Mouse (Mus musculus) limb, embryonic 15.5 days (tissue): ENCODE data around the gene Slc12a1. TPM values are rescaled to one million over a fixed set of nuclear protein-coding genes. Genes with fewer than 3 reads are reported as not detected.
A peak's percentile ranks its signal among the peaks of the same experiment; 100 is the strongest.

ENCODE experiments used
- ATAC-seq: fragments of 200-750 bp; cut with Nextera tagmentation; 2 replicates; pipeline ENCODE4 v1.8.0; 2017; ENCODE audit warnings: low read depth, moderate TSS enrichment; ENCODE audit not compliant: insufficient number of reproducible peaks, low FRiP score, low TSS enrichment
- H3K27ac ChIP-seq: fragments of 300-500 bp; sonication (generic); 2 replicates; pipeline ENCODE4 v1.5.1; 2015; ENCODE audit warnings: moderate library complexity, mild to moderate bottlenecking, inconsistent platforms
- H3K27me3 ChIP-seq: fragments of 300-500 bp; sonication (generic); 2 replicates; pipeline ENCODE4 v1.6.1; 2015; ENCODE audit warnings: inconsistent platforms
- H3K36me3 ChIP-seq: fragments of 300-500 bp; sonication (generic); 2 replicates; pipeline ENCODE4 v1.6.1; 2015; ENCODE audit warnings: inconsistent platforms
- H3K4me1 ChIP-seq: fragments of 300-500 bp; sonication (generic); 2 replicates; pipeline ENCODE4 v1.6.1; 2015; ENCODE audit warnings: inconsistent platforms
- H3K4me2 ChIP-seq: fragments of 300-500 bp; sonication (generic); 2 replicates; pipeline ENCODE4 v1.6.1; 2015; ENCODE audit warnings: mild to moderate bottlenecking, inconsistent platforms
- H3K4me3 ChIP-seq: fragments of 300-500 bp; sonication (generic); 2 replicates; pipeline ENCODE4 v1.5.1; 2015; ENCODE audit warnings: mild to moderate bottlenecking, inconsistent platforms
- H3K9ac ChIP-seq: fragments of 300-500 bp; sonication (generic); 2 replicates; pipeline ENCODE4 v1.6.1; 2015; ENCODE audit warnings: inconsistent platforms
- H3K9me3 ChIP-seq: fragments of 300-500 bp; sonication (generic); 2 replicates; pipeline ENCODE4 v1.6.1; 2016; ENCODE audit warnings: inconsistent platforms
- WGBS: fragments of 180-500 bp; shearing (Covaris S2); methylation state at CpG from one replicate; pipeline ENCODE4 v1.1.7; 2015; 5-methylcytosine and 5-hydroxymethylcytosine counted together
- polyA plus RNA-seq: library from polyadenylated mRNA; unstranded; fragments of >200 nt; fragmentation: Nextera tagmentation; extraction: Ambion mirVana; gene quantifications from 2 replicates; pipeline ENCODE4 v1.2.1, GENCODE M21; 2015

Slc12a1 gene
- polyA plus RNA-seq, 1 experiment from 2014 or later, result not detected

DNA sequence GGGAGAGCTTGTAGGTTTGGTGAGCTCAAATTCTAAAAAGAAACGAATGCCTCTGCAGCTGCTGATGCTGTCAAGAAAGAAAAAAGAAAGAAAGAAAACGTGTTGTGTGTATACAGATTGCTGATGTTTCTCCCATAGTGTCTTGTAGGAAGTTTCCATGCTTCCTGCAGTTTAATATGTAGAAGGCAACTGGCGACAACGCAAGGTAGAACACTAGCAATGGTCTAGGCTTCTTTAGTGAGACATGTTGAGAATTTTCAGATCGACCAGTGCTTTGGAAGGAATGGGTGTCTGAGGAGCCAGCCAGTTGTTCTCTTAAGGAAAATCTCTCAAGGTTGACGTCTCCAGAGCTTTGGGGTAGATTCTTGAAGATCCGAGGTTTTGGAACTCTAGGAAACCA, 15.5 kb upstream of the Slc12a1 start:
- Histone ChIP-seq H3K27me3 (peaks cover 10% of the 10 kb centered on the region; the same call in 1 of the 2 replicates), H3K4me3 (no peak overlapping the region), H3K27ac (no peak overlapping the region), H3K36me3 (no peaks in the 10 kb centered on the region), H3K4me2 (0 out of 2 replicates have a peak overlapping the region, but pooled peaks have one; percentile 55), H3K9ac (no peak overlapping the region), H3K9me3 (no peaks in the 10 kb centered on the region), H3K4me1 (peaks cover 8% of the 10 kb centered on the region)
- no peak for ATAC-seq
- 31% methylated on average over 7 of the region's 7 CpGs for WGBS

DNA sequence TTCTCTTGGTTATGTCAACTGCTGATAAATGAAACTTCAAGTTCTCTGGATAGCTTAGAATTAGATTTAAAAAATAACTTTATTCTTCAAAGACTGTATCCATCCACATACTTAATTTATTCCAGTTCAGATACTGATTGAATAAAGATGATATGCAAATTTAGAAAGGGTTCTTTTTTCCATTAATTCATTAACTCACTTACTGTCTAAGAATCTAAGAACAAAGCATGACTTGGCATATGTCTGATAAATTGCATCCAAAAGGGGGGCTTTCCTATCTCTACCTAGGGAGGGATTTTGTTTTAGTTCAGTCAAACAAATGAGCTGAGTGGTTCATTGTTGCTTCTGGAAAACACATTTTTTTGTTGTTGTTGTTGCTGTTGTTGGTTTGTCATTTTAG, 10.0 kb upstream of the Slc12a1 start:
- H3K4me1 ChIP-seq, result no peaks in the 10 kb centered on the region
- no peak for ATAC-seq
- H3K4me3 ChIP-seq, result no peak overlapping the region
- H3K27me3 ChIP-seq, result no peaks in the 10 kb centered on the region
- no peak overlapping the region for H3K27ac ChIP-seq
- H3K36me3 ChIP-seq, result no peaks in the 10 kb centered on the region
- H3K4me2 ChIP-seq, result no peak overlapping the region
- H3K9me3 ChIP-seq, result no peaks in the 10 kb centered on the region
- H3K9ac ChIP-seq, result no peak overlapping the region

DNA sequence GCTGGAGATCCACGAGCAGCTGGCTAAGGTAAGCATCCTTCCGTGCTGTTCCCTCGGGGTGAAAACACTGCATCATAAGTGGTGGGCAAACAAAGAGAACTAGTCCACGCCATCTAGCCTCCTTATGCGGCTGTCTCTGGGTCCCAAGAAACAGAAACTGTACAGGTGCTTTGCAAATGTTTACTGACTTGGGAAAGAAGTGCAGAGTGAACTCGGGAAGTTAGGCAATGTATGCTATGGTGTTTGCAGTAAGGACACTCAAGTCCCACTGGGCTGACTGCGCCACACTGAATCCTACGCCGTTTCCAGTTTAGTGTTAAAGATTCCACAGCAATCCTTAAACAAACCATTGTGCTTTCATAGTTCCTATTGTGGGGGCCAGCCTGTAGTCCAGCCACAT, 2.0 kb downstream of the Slc12a1 start:
- no peak overlapping the region for H3K4me2 ChIP-seq
- no peak overlapping the region for H3K4me3 ChIP-seq
- H3K27ac ChIP-seq, result no peak overlapping the region
- 79% methylated on average over 9 of the region's 9 CpGs for WGBS
- H3K4me1 ChIP-seq, result no peaks in the 10 kb centered on the region
- no peak for ATAC-seq
- H3K9me3 ChIP-seq, result no peaks in the 10 kb centered on the region
- no peaks in the 10 kb centered on the region for H3K27me3 ChIP-seq
- no peak overlapping the region for H3K9ac ChIP-seq
- no peaks in the 10 kb centered on the region for H3K36me3 ChIP-seq

- no peak overlapping the region for H3K4me3 ChIP-seq
- H3K9ac ChIP-seq, result no peak overlapping the region
- no peaks in the 10 kb centered on the region for H3K4me1 ChIP-seq
- no peaks in the 10 kb centered on the region for H3K36me3 ChIP-seq
- H3K27ac ChIP-seq, result no peak overlapping the region
- H3K27me3 ChIP-seq, result no peaks in the 10 kb centered on the region
- no peaks in the 10 kb centered on the region for H3K9me3 ChIP-seq
- no peak for ATAC-seq
- WGBS, result 5% methylated on average over 2 of the region's 2 CpGs
- H3K4me2 ChIP-seq, result no peak overlapping the region
These were observed 3.2 kb downstream of the Slc12a1 start for GRCm38 (mm10) chr2:125155504-125155903.

- H3K36me3 ChIP-seq, result no peaks in the 10 kb centered on the region
- H3K27me3 ChIP-seq, result no peaks in the 10 kb centered on the region
- WGBS, result 70% methylated on average over 4 of the region's 4 CpGs
- no peak overlapping the region for H3K4me2 ChIP-seq
- H3K4me3 ChIP-seq, result no peak overlapping the region
- H3K4me1 ChIP-seq, result no peaks in the 10 kb centered on the region
- no peak overlapping the region for H3K9ac ChIP-seq
- no peak overlapping the region for H3K27ac ChIP-seq
- H3K9me3 ChIP-seq, result no peaks in the 10 kb centered on the region
- ATAC-seq, result no peak
These were observed 9.7 kb downstream of the Slc12a1 start for GRCm38 (mm10) chr2:125162012-125162470.

- Histone ChIP-seq H3K9ac (no peak overlapping the region), H3K4me3 (no peak overlapping the region), H3K27me3 (no peaks in the 10 kb centered on the region), H3K4me2 (no peak overlapping the region), H3K36me3 (no peaks in the 10 kb centered on the region), H3K27ac (no peak overlapping the region), H3K9me3 (no peaks in the 10 kb centered on the region), H3K4me1 (no peaks in the 10 kb centered on the region)
- no peak for ATAC-seq
- WGBS, result 72% methylated on average over 7 of the region's 7 CpGs
These were observed 26.0 kb downstream of the Slc12a1 start for GRCm38 (mm10) chr2:125178225-125178798.

GRCm38 (mm10) chr2:125187904-125188303, 35.6 kb downstream of the Slc12a1 start:
- ATAC-seq, result no peak
- H3K27ac ChIP-seq, result no peak overlapping the region
- WGBS, result 63% methylated on average over 11 of the region's 11 CpGs
- H3K9me3 ChIP-seq, result no peaks in the 10 kb centered on the region
- no peaks in the 10 kb centered on the region for H3K36me3 ChIP-seq
- H3K4me2 ChIP-seq, result no peak overlapping the region
- no peak overlapping the region for H3K4me3 ChIP-seq
- no peaks in the 10 kb centered on the region for H3K4me1 ChIP-seq
- H3K9ac ChIP-seq, result no peak overlapping the region
- no peaks in the 10 kb centered on the region for H3K27me3 ChIP-seq

DNA sequence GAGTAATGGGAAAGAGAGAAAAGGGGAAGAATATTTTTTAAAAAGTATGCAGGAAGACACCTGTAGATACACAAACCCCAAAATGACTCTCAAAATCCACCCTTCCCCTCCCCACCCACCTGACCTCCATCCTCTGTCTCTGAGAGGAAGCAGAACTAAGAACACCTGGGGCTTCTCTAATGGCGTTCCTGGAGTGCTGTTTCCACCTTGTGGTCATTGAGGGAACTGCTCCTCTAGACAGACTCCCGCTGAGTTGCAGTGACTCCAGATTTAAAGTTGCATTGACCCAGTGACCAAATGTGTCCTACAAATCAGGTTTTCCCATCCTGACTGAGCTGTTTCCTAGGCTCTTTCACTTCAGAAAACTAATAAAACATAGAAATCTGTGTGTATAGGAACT, 36.9 kb downstream of the Slc12a1 start:
- H3K4me2 ChIP-seq, result no peak overlapping the region
- H3K4me3 ChIP-seq, result no peak overlapping the region
- 0% methylated on average over 2 of the region's 2 CpGs for WGBS
- no peak overlapping the region for H3K9ac ChIP-seq
- ATAC-seq, result no peak
- no peaks in the 10 kb centered on the region for H3K4me1 ChIP-seq
- H3K9me3 ChIP-seq, result no peaks in the 10 kb centered on the region
- no peaks in the 10 kb centered on the region for H3K36me3 ChIP-seq
- H3K27me3 ChIP-seq, result no peaks in the 10 kb centered on the region
- no peak overlapping the region for H3K27ac ChIP-seq

- Histone ChIP-seq H3K4me3 (no peak overlapping the region), H3K4me1 (no peaks in the 10 kb centered on the region), H3K27ac (no peak overlapping the region), H3K9ac (no peak overlapping the region), H3K27me3 (no peaks in the 10 kb centered on the region), H3K36me3 (no peaks in the 10 kb centered on the region), H3K9me3 (no peaks in the 10 kb centered on the region), H3K4me2 (no peak overlapping the region)
- no peak for ATAC-seq
These were observed 40.6 kb downstream of the Slc12a1 start for GRCm38 (mm10) chr2:125192905-125193304.

DNA sequence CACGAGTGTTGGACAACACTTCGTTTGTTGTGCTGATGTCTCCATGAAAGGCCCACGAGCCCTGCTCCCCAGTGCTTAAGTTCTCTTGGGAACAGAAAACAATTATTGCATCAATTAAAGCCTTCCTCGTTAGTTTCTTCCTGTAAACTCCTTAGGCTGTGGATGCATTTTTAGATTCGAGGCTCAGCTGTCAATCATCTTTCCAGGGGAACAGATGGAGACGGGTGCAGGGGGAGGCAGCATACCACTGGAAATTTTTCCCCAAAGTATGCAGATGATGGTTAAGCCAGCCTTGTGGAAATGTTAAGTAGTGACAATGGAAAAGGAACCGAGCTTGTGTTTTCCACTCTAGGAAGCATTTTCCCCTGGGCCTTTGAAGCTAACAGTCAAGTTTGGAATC, 44.5 kb downstream of the Slc12a1 start:
- H3K4me1 ChIP-seq, result no peaks in the 10 kb centered on the region
- no peaks in the 10 kb centered on the region for H3K27me3 ChIP-seq
- 41% methylated on average over 7 of the region's 7 CpGs for WGBS
- H3K9me3 ChIP-seq, result no peaks in the 10 kb centered on the region
- ATAC-seq, result no peak
- no peaks in the 10 kb centered on the region for H3K36me3 ChIP-seq
- H3K9ac ChIP-seq, result no peak overlapping the region
- H3K4me2 ChIP-seq, result no peak overlapping the region
- no peak overlapping the region for H3K4me3 ChIP-seq
- H3K27ac ChIP-seq, result no peak overlapping the region

- 46% methylated on average over 14 of the region's 14 CpGs for WGBS
- no peak overlapping the region for H3K27ac ChIP-seq
- no peak overlapping the region for H3K4me3 ChIP-seq
- no peaks in the 10 kb centered on the region for H3K27me3 ChIP-seq
- no peak overlapping the region for H3K4me2 ChIP-seq
- no peaks in the 10 kb centered on the region for H3K4me1 ChIP-seq
- H3K36me3 ChIP-seq, result no peaks in the 10 kb centered on the region
- no peak overlapping the region for H3K9ac ChIP-seq
- H3K9me3 ChIP-seq, result no peaks in the 10 kb centered on the region
- no peak for ATAC-seq
These were observed 56.7 kb downstream of the Slc12a1 start for GRCm38 (mm10) chr2:125208894-125209596.

DNA sequence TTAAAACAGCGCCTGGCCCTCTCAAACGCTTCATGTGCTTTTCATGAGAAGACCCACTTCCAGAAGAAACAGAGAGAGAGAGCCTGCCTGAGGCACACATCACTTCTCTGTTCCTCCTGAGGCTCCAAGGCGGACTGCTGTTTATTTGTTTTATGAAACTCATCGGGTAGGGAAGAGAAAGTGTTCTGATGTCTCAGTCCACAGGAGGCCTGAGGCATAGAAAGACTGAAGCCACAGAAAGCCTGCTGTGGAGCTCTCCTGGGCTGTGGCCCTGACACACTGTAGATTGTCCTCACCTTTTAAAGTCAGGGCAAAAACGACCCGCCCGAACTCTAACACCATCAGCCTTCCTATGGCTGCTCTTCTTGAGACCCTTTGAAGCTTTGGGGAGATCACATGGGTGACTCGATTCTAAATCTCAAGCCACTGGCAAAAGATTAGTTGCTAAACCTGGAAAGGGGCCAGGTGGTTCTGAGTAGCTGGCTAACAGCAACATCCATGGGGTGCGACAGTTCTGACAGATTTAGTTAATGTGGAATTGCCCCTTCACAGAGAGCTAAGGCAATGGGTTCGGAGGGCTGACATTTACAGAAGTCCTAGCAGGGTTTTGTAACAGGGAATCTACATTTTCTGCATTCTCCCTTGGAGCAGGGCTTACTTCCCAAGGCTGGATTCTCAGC, 59.7 kb downstream of the Slc12a1 start:
- 45% methylated on average over 10 of the region's 10 CpGs for WGBS
- no peak overlapping the region for H3K9ac ChIP-seq
- H3K9me3 ChIP-seq, result no peaks in the 10 kb centered on the region
- H3K27me3 ChIP-seq, result no peaks in the 10 kb centered on the region
- H3K4me1 ChIP-seq, result no peaks in the 10 kb centered on the region
- ATAC-seq, result no peak
- no peak overlapping the region for H3K4me3 ChIP-seq
- no peak overlapping the region for H3K27ac ChIP-seq
- no peak overlapping the region for H3K4me2 ChIP-seq
- H3K36me3 ChIP-seq, result no peaks in the 10 kb centered on the region
